Mouse (Mus musculus): ENCODE measurements at regions not wholly inside any gene's neighbourhood (a gene's known extent, or its start where the extent isn't known, plus 50 kb on each side); places are given as distances from the start of the nearest gene placed in this dataset.

DNA sequence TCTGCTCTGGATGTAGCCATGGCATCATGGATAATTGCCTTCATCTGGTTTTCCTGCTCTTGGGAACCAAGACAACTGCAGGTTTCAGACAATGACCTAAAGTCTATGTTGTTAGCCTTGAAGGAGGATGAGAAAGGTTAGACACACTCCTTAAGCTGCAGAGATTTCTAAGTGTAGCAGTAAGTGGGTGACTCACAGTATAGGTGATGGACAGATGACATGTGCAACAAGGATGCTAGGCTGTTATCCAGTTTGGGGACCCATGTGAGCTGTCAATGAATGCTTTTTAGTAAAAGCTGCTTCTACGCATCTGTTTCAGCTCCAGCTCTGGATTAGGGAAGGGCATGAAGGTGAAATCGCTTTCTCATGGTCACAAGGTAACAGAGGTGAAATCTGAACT, 1159.7 kb upstream of the A1bg start:
- WGBS = 93% methylated on average over 2 of the region's 2 CpGs
- no peak for TF ChIP-seq CTCF (IDR thresholded peaks at IDR 0.05; ENCODE audit: low read depth)
- Histone ChIP-seq H3K36me3 (ENCODE audit: insufficient read depth) (no peaks in the 10 kb centered on the region), H3K9me3 (ENCODE audit: low read length) (no peaks in the 10 kb centered on the region), H3K4me3 (ENCODE audit: low read depth, low read length) (no peak overlapping the region), H3K4me1 (ENCODE audit: insufficient read depth) (no peaks in the 10 kb centered on the region), H3K9ac (no peak overlapping the region), H3K27me3 (ENCODE audit: insufficient read depth, low read length) (no peaks in the 10 kb centered on the region), H3K4me2 (ENCODE audit: low read depth) (no peak overlapping the region), H3K27ac (ENCODE audit: low read depth, low read length) (no peak overlapping the region)
- ATAC-seq = no peak
- DNase-seq = no peak

DNA sequence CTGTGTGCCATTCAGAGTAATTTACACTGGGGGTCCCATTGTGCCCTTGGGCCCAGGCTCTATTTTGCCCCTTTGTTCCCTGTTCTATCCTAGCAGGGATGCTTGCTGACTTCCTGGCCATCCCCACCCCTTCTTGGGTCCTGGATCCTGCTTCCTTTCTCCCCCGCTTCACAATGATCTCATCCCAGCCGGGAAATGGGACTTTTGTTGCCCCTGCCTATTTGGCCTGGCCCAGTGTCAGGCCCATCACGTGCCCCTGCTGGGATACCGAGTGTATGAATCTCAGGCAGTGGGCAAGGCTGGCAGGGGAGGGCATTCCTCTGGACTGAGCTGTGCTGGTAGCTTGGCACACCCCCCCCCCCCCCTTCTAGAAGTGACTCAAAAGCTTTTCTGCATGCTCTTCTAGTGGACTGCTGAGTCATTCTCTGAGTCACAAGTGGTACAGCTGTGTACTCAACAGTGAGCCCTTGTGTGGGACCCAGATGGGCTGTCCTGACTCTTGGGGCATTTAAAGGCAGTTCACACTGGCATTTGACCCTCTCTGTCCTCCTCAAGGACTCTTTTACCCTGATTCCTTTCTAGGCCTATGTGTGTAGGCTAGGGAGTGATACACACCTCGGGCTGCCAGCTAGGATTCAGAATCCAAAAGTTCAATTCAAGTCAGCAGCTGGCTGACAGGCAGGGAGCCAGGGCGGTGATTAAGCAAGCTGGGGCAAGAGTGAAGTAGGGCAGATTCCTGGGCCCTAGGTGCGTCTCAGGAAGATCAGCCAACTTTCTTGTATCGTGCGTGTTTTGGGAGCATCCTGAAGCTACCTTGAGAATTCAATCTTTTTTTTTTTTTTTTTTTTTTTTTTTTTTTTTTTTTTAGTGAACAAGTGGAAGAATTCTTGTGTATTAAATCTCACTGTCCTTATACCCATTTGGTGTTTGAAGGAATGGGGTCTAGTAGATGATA, 1156.6 kb upstream of the A1bg start:
- ATAC-seq (peak; percentile 93), DNase-seq (peak; percentile 13)
- no peak overlapping the region for H3K4me3 ChIP-seq (ENCODE audit: low read depth, low read length)
- 53% methylated on average over 9 of the region's 9 CpGs for WGBS
- H3K4me1 ChIP-seq (ENCODE audit: insufficient read depth) = no peaks in the 10 kb centered on the region
- no peaks in the 10 kb centered on the region for H3K36me3 ChIP-seq (ENCODE audit: insufficient read depth)
- H3K27me3 ChIP-seq (ENCODE audit: insufficient read depth, low read length) = no peaks in the 10 kb centered on the region
- no peak overlapping the region for H3K9ac ChIP-seq
- no peak overlapping the region for H3K4me2 ChIP-seq (ENCODE audit: low read depth)
- no peak for TF ChIP-seq CTCF (IDR thresholded peaks at IDR 0.05; ENCODE audit: low read depth)
- no peak overlapping the region for H3K27ac ChIP-seq (ENCODE audit: low read depth, low read length)
- no peaks in the 10 kb centered on the region for H3K9me3 ChIP-seq (ENCODE audit: low read length)

DNA sequence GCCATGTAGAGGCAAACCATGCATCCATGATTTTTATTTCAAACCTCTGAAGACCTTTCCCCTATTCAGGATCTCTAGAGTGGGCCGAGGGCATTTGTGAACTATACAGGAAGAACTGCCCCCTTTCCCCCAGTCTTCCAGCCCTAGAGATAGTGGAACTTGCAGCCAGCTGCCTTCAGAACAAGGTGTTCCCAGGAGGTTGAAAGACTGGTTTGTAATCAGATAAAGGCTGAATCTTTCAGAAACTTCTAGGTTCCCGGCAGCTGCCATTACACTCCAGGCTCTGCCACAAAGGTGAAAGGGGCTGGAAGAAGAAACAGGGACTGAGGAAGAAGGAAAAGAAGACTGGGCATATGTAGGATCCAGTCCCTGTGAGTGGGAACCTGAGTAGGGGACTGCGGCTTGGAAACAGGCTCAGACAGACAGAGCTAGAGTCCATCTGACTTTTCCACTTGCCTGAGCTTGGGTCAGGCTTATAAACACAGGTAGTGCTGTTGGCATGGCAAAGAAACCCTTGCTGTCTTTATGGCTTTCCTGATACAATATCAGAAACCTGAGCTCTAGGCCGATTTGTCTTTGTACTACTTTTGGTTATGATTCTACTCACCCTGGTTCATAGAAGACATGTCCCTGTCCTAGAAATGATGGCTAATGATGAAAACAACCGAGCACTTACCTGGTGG, 1153.9 kb upstream of the A1bg start:
- Histone ChIP-seq H3K27me3 (ENCODE audit: insufficient read depth, low read length) (no peaks in the 10 kb centered on the region), H3K4me1 (ENCODE audit: insufficient read depth) (no peaks in the 10 kb centered on the region), H3K4me2 (ENCODE audit: low read depth) (no peak overlapping the region), H3K9me3 (ENCODE audit: low read length) (no peaks in the 10 kb centered on the region), H3K27ac (ENCODE audit: low read depth, low read length) (no peak overlapping the region), H3K9ac (no peak overlapping the region), H3K4me3 (ENCODE audit: low read depth, low read length) (no peak overlapping the region), H3K36me3 (ENCODE audit: insufficient read depth) (no peaks in the 10 kb centered on the region)
- WGBS = 94% methylated on average over 5 of the region's 5 CpGs
- no peak for DNase-seq
- no peak for ATAC-seq
- no peak for TF ChIP-seq CTCF (IDR thresholded peaks at IDR 0.05; ENCODE audit: low read depth)

DNA sequence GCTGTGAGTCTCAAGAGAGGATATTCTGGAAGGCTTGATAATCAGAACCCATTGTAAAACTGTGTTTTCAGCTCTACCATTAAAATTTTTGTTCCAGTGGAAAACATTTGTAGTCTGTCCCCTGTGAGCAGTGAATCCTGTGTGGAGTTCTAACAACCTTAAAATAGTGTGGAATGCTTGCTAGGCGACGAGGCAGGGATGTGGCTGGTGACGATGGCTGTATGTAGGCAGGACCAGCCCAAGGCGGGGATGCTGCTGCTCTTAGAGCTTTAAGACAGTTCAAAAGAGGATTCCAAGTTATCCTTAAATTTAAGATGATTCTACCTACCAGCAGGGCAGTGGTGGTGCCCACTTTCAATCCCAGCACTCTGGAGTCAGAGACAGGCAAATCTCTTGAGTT, 1151.9 kb upstream of the A1bg start:
- no peak for TF ChIP-seq CTCF (IDR thresholded peaks at IDR 0.05; ENCODE audit: low read depth)
- no peaks in the 10 kb centered on the region for H3K4me1 ChIP-seq (ENCODE audit: insufficient read depth)
- 94% methylated on average over 4 of the region's 4 CpGs for WGBS
- no peaks in the 10 kb centered on the region for H3K27me3 ChIP-seq (ENCODE audit: insufficient read depth, low read length)
- H3K4me2 ChIP-seq (ENCODE audit: low read depth) = no peak overlapping the region
- no peaks in the 10 kb centered on the region for H3K36me3 ChIP-seq (ENCODE audit: insufficient read depth)
- no peak overlapping the region for H3K9ac ChIP-seq
- DNase-seq = no peak
- H3K4me3 ChIP-seq (ENCODE audit: low read depth, low read length) = no peak overlapping the region
- no peak overlapping the region for H3K27ac ChIP-seq (ENCODE audit: low read depth, low read length)
- H3K9me3 ChIP-seq (ENCODE audit: low read length) = no peaks in the 10 kb centered on the region
- ATAC-seq = no peak

DNA sequence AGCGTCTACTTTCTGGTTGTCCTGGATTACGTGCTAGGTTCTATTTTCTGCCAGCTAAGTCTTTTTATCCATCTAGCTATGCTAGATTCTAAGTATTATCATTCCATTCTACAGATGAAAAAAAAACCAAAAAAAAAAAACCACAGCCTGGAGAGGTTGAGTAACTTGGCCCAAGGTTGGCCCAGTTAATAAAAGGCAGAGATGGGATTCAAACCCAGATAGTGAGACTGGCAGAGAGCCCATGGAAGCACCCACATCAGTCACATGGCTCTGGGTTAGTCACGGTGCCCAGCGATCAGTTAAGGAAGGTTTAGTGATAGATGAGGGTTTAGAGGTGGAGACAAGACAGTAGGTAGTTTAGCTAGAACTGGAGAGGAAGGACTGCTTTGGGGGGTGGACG, 1150.8 kb upstream of the A1bg start:
- Histone ChIP-seq H3K4me2 (ENCODE audit: low read depth) (no peak overlapping the region), H3K9ac (no peak overlapping the region), H3K4me1 (ENCODE audit: insufficient read depth) (no peaks in the 10 kb centered on the region), H3K9me3 (ENCODE audit: low read length) (no peaks in the 10 kb centered on the region), H3K36me3 (ENCODE audit: insufficient read depth) (no peaks in the 10 kb centered on the region), H3K27ac (ENCODE audit: low read depth, low read length) (no peak overlapping the region), H3K27me3 (ENCODE audit: insufficient read depth, low read length) (no peaks in the 10 kb centered on the region), H3K4me3 (ENCODE audit: low read depth, low read length) (no peak overlapping the region)
- 98% methylated on average over 5 of the region's 5 CpGs for WGBS
- ATAC-seq = no peak
- TF ChIP-seq CTCF (IDR thresholded peaks at IDR 0.05; ENCODE audit: low read depth) = no peak
- DNase-seq = no peak

DNA sequence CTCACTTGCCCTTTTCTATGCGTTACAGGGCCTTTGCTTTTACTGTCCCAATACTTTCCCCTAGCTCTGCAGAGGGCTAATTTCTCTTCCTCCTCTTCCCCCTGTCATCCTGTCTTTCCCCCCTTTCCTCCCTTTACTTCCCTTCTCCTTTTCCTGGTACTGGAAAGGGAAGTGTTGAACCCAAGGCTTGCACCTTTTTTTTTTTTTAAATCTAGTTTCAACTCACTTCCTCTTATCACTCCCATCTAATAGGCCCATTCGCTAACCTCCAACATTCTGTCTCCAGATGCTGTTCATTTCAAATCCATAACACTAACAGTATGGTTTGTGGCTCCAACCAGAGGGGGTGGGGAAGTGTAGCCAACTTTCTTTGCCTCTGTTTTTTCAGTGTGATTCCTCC, 1148.5 kb upstream of the A1bg start:
- TF ChIP-seq CTCF (IDR thresholded peaks at IDR 0.05; ENCODE audit: low read depth) = no peak

More for the DNA sequence above, 1148.5 kb upstream of the A1bg start:
- 92% methylated on average over 2 of the region's 2 CpGs for WGBS
- no peaks in the 10 kb centered on the region for H3K9me3 ChIP-seq (ENCODE audit: low read length)
- no peaks in the 10 kb centered on the region for H3K36me3 ChIP-seq (ENCODE audit: insufficient read depth)
- no peak overlapping the region for H3K4me2 ChIP-seq (ENCODE audit: low read depth)
- H3K9ac ChIP-seq = no peak overlapping the region
- H3K4me3 ChIP-seq (ENCODE audit: low read depth, low read length) = no peak overlapping the region
- no peaks in the 10 kb centered on the region for H3K4me1 ChIP-seq (ENCODE audit: insufficient read depth)
- DNase-seq (no peak), ATAC-seq (no peak)
- H3K27me3 ChIP-seq (ENCODE audit: insufficient read depth, low read length) = no peaks in the 10 kb centered on the region
- H3K27ac ChIP-seq (ENCODE audit: low read depth, low read length) = no peak overlapping the region
